Mouse (Mus musculus) liver, embryonic 16.5 days (tissue): ENCODE measurements around the gene Itpr1. TPM values are rescaled to one million over a fixed set of nuclear protein-coding genes. Genes with fewer than 3 reads are reported as not detected.

Source experiments
- microRNA-seq: library from miRNA; unstranded; fragments of <30 nt; microRNA quantifications from one replicate; pipeline ENCODE4, GENCODE M21; 2016
- polyA plus RNA-seq: library from polyadenylated mRNA; unstranded; fragments of >200 nt; fragmentation: Nextera tagmentation; extraction: Ambion mirVana; gene quantifications from 2 replicates; pipeline ENCODE4 v1.2.1, GENCODE M21; 2015

Gene Itpr1
- polyA plus RNA-seq, 1 experiment from 2014 or later, result 2.9 TPM

Small RNA genes lying within 50 kb of the gene (microRNA-seq; reads per million reads assigned to microRNA genes)
- gene Mir7661, result not detected

Other genes starting within 250 kb of the Itpr1 start
- gene Setmar, start 148.1 kb upstream of the Itpr1 start, polyA plus RNA-seq, result 1.5 and 1.8 TPM in 2 replicates
- gene Sumf1, start 27.5 kb upstream of the Itpr1 start, polyA plus RNA-seq, result 6.8 and 7.7 TPM in 2 replicates